Mouse (Mus musculus) heart, postnatal 25 days (tissue): ENCODE data around the gene Usp19. TPM values are rescaled to one million over a fixed set of nuclear protein-coding genes. Genes with fewer than 3 reads are reported as not detected.

Experiments
- DNase-seq: peaks from one replicate; pipeline ENCODE4 v3.0.0; 2022; ENCODE audit warnings: low spot score
- intact Hi-C: fragments of 180-260 bp; cut with DNase I; formaldehyde crosslinking; loops from one replicate; pipeline ENCODE4 v1.15.1; 2025
- total RNA-seq, 2 experiments: library from RNA; stranded (reverse); gene quantifications; 2 replicates each; pipeline ENCODE4 v1.2.3; 2021

Gene Usp19
- 10 to 100 TPM; 78.7 to 93.7 TPM for total RNA-seq

- peak; percentile 95 for DNase-seq
- intact Hi-C loops: no loop called here
Observed at GRCm38 (mm10) chr9:108490559-108491285, at the start of gene Usp19. Gene Usp19 (plus strand): TSS chr9:108490602.

GRCm38 (mm10) chr9:108441236-108441919 is 49.0 kb upstream of the Usp19 start:
- intact Hi-C loops: no loop called here
- no peak for DNase-seq

DNA sequence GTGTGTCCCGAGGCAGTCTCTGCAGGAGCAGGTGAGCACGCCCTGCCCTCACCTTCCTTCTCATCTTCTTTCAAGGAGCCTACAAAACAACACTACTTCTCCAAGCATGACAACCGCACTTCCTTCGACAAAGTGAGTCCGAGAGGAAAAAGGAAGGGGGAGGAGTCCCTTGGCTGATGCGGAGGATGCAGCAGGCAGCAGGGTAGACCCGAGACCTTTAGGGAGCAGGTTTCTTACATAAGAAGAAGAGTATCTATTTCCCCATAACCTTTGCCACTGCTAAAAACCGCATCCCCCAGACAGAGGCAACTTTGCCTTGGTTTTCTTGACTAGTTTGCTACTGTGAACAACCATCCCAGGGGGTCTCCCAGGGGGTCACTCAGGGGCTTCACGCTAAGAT is 45.3 kb upstream of the Usp19 start:
- intact Hi-C loops: no loop called here
- DNase-seq: no peak

DNA sequence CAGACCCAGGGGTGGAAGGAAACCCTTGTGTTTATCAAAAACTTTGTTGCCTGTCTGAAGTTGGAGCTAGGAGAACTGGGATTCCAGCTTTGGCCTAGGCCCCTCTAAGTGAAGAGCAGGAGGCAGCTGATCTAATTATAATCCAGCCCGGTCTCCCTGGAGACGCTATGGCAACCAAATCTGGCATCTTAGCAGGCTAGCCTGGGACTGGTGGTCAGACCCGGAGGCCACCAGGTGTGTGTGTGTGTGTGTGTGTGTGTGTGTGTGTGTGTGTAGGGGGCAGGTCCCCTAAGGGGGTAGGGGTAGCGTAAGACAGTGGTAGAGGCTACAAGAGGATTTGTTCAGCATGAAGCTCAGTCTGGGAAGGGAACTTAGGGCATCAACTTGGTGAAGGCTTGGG is 40.5 kb upstream of the Usp19 start:
- intact Hi-C loops: loop anchor here (5.0 kb wide), 1 partner anchor 53 kb away; no protein-coding TSS in a partner anchor
- no peak for DNase-seq

GRCm38 (mm10) chr9:108450292-108451169 is 39.9 kb upstream of the Usp19 start:
- DNase-seq: no peak
- intact Hi-C loops: loop anchor here (5.0 kb wide), 1 partner anchor 53 kb away; no protein-coding TSS in a partner anchor

GRCm38 (mm10) chr9:108451170-108451493 is 39.3 kb upstream of the Usp19 start:
- DNase-seq: no peak
- intact Hi-C loops: loop anchor here (5.0 kb wide), 1 partner anchor 54 kb away; no protein-coding TSS in a partner anchor

- intact Hi-C loops: loop anchor here (5.0 kb wide), 1 partner anchor 54 kb away; no protein-coding TSS in a partner anchor
- DNase-seq: no peak
Observed at GRCm38 (mm10) chr9:108451519-108452160, 38.8 kb upstream of the Usp19 start.

DNA sequence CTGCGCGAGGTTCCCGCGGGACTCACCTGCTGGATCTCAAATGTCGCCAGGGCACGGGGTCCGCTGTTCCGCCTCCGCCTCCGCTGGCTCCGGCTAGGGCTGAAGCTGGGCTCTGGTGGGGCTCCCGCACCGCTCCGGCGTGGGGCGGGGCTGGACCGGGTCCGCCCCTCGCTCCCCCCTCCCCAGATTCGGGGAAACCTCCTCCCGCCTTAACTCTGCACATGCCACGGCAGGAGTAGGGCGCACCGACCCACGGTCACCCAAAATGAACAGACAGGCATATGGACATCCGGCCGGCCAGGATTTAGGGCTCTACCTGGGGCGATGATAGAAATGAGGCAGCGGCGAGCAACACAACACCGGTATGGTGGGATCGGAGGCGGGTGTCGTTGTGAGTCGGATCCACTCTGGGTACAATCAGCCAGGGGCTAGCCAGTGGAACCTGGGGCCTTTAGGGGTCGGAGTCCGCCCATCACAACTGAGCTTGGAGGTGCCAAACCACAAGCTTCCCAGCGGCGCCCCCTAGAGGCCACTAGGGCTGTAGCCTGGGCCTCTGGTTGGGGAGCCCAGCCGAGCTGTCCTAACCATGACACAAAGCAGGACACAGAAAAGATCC is 38.0 kb upstream of the Usp19 start:
- DNase-seq: peak; percentile 68
- intact Hi-C loops: loop anchor here (5.0 kb wide), 1 partner anchor 55 kb away; no protein-coding TSS in a partner anchor

DNA sequence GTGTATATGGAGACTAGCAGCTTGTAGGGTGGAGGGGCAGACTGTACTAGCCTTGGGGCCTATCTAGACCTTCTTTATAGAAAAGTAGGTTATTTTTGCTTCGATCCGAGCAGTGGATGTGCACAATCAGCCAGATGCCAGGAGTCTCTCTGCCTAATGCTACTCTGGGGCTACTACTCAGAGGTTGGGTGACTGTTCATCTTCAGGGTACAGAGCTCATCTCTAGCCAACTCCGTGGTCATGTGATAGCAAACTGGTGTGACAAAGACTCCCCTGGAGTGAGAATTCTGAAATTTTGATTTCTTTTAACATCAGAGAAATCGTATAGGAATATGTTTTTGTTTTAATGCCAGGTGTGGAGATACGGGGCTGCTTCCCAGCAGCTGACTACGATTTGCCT is 37.5 kb upstream of the Usp19 start:
- intact Hi-C loops: loop anchor here (5.0 kb wide), 1 partner anchor 56 kb away; no protein-coding TSS in a partner anchor
- no peak for DNase-seq

- no peak for DNase-seq
- intact Hi-C loops: loop anchor here (5.0 kb wide), 1 partner anchor 56 kb away; no protein-coding TSS in a partner anchor
Observed at GRCm38 (mm10) chr9:108453458-108453857, 36.9 kb upstream of the Usp19 start.

- DNase-seq: no peak
- intact Hi-C loops: loop anchor here (5.0 kb wide), 1 partner anchor 57 kb away; no protein-coding TSS in a partner anchor
Observed at GRCm38 (mm10) chr9:108454429-108454828, 36.0 kb upstream of the Usp19 start.

GRCm38 (mm10) chr9:108455747-108456571 is 34.4 kb upstream of the Usp19 start:
- intact Hi-C loops: no loop called here
- DNase-seq: no peak

DNA sequence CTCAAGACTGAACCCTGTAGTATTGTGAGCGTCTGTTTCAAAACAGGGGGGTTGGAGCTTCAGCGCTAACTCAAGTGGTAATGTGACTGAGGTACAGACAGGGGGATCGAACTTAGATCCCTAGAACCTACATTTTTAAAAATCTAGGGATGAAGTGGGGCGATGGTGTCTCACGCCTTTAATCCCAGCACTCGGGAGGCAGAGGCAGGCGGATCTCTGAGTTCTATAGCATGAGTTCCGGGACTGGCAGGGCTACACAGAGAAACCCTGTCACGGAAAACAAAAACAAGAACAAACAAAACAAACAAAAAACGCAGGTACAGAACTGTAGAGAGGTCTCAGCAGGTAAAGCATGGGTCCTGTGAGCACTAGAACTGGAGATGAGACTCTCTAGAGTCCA is 33.4 kb upstream of the Usp19 start:
- no peak for DNase-seq
- intact Hi-C loops: no loop called here

- DNase-seq: no peak
- intact Hi-C loops: no loop called here
Observed at GRCm38 (mm10) chr9:108459939-108460318, 30.5 kb upstream of the Usp19 start.

DNA sequence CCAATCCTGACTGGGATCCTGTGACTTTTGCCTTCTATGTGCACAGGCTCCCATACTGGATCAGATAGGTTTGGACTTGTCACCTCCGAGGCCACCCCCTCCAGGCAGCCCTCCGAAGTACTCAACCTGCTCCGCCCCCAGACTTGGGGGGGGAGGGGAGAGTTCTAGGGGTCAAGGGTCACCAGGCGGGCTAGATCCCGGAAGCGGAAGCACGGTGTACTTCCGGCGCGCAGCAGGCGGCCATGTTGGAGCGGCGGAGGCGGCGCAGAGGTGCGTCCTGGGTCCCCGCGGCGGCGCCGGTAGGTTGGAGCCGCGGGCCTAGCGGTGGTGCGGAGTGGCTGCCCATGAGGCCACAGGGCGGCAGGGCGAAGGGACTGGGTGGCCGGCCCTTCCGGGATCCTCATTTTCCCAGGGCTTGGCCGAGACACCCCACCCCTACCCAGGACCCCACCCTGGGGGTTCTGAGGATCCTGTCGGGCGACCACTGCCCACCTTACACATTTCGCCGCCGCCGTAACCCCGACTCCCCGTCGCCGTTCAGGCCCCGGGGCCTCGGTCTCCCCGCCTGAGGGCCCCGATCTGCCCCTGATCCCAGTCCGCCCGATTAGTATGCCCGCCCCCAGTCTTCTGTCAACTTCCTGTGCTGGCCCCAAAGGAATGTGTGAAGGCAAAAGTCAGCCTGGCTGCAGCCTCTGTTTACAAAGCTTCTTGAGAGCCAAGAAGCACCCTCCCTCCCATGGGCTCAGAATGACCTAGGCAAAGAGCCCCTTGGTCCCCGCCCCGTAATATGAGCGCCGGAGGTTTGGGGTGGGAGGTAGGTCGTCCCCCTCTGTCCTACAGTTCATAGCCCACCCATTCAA is 29.9 kb upstream of the Usp19 start, which contains the start of gene Ccdc71:
Gene Ccdc71, plus strand, starts transcription at position 209 of the 860 bp plus-strand sequence.
- peak; percentile 75 for DNase-seq
- intact Hi-C loops: loop anchor here (1.0 kb wide), 1 partner anchor 18 kb away; no protein-coding TSS in a partner anchor

GRCm38 (mm10) chr9:108461181-108461631 is 29.2 kb upstream of the Usp19 start, which contains the start of gene Klhdc8b:
Gene Klhdc8b (minus strand): TSS chr9:108461581.
- DNase-seq: no peak
- intact Hi-C loops: loop anchor here (1.0 kb wide), 1 partner anchor 17 kb away; no protein-coding TSS in a partner anchor

DNA sequence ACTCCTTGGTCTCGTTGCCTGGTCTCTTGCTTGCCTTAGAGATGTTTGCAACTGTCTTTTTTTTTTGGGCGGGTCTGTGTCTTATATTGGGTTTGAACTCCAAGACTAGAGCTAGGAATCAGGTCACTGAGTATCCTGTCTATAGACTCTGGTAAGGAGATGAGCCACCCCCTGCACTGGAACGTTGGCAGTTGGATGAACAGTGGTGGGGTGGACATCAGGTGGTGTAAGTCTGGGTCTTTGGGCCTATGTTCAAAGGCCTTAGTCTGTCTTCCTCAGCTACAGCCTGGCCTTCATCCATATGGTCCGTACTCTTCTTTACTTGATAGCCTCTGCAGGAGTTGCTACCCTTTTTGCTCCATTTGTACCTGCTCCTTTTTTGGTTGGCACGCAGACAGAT is 28.7 kb upstream of the Usp19 start:
- no peak for DNase-seq
- intact Hi-C loops: loop anchor here (1.0 kb wide), 1 partner anchor 17 kb away; no protein-coding TSS in a partner anchor
